Mouse (Mus musculus): ENCODE results near the gene Ptpn21. TPM values are rescaled to one million over a fixed set of nuclear protein-coding genes. Genes with fewer than 3 reads are reported as not detected.

The Ptpn21 gene
- total RNA-seq, 1 experiment: 10.4 TPM

- DNase-seq (ENCODE audit: low read depth, low spot score): no peak
- no peaks in the 10 kb centered on the region for H3K36me3 ChIP-seq (ENCODE audit: control insufficient read depth, insufficient read depth, low read length, poor library complexity, severe bottlenecking)
- no peak overlapping the region for H3K4me3 ChIP-seq (ENCODE audit: insufficient read depth in 1 of 2, low read depth in 1 of 2, low read length in 2 of 2, poor library complexity in 1 of 2, severe bottlenecking in 1 of 2)
- H3K9ac ChIP-seq (ENCODE audit: insufficient read depth, low read depth, low read length, poor library complexity, severe bottlenecking): no peak overlapping the region
- TF ChIP-seq MAFK (IDR thresholded peaks at IDR 0.05; ENCODE audit: insufficient read depth, low read depth, low read length) (no peak), ZC3H11A (IDR thresholded peaks at IDR 0.05; ENCODE audit: borderline replicate concordance, low read depth, low read length) (no peak), HCFC1 (IDR thresholded peaks at IDR 0.05; ENCODE audit: borderline replicate concordance, insufficient read depth, low read length) (no peak), ZNF384 (IDR thresholded peaks at IDR 0.05; ENCODE audit: low read depth, low read length) (no peak), CHD2 (IDR thresholded peaks at IDR 0.05; ENCODE audit: low read depth, low read length) (no peak)
- in situ Hi-C loops (cut with MboI; ENCODE audit: low sequenced_read_pairs in 2 of 2, unreplicated experiment in 2 of 2): no loop called here
- no peak overlapping the region for H3K27ac ChIP-seq (ENCODE audit: insufficient read depth, low read depth, low read length, poor library complexity, severe bottlenecking)
- no peaks in the 10 kb centered on the region for H3K9me3 ChIP-seq (ENCODE audit: control insufficient read depth, insufficient read depth, low read depth, low read length)
- H3K4me1 ChIP-seq (ENCODE audit: control insufficient read depth in 2 of 2, insufficient read depth in 2 of 2, low read length in 2 of 2, poor library complexity in 1 of 2): peaks cover 0 to 7% of the 10 kb centered on the region in 2 experiments; a peak in 1 of 4 replicates
These were observed 16.2 kb downstream of the Ptpn21 start for GRCm38 (mm10) chr12:98721030-98721429.

GRCm38 (mm10) chr12:98720628-98721027 lies 16.6 kb downstream of the Ptpn21 start:
- Histone ChIP-seq H3K4me3 (ENCODE audit: insufficient read depth in 1 of 2, low read depth in 1 of 2, low read length in 2 of 2, poor library complexity in 1 of 2, severe bottlenecking in 1 of 2) (no peak overlapping the region), H3K36me3 (ENCODE audit: control insufficient read depth, insufficient read depth, low read length, poor library complexity, severe bottlenecking) (no peaks in the 10 kb centered on the region), H3K4me1 (ENCODE audit: control insufficient read depth in 2 of 2, insufficient read depth in 2 of 2, low read length in 2 of 2, poor library complexity in 1 of 2) (peaks cover 0 to 7% of the 10 kb centered on the region in 2 experiments; a peak in 1 of 4 replicates), H3K9ac (ENCODE audit: insufficient read depth, low read depth, low read length, poor library complexity, severe bottlenecking) (no peak overlapping the region), H3K27ac (ENCODE audit: insufficient read depth, low read depth, low read length, poor library complexity, severe bottlenecking) (no peak overlapping the region), H3K9me3 (ENCODE audit: control insufficient read depth, insufficient read depth, low read depth, low read length) (no peaks in the 10 kb centered on the region)
- in situ Hi-C loops (cut with MboI; ENCODE audit: low sequenced_read_pairs in 2 of 2, unreplicated experiment in 2 of 2): no loop called here
- DNase-seq (ENCODE audit: low read depth, low spot score): no peak
- TF ChIP-seq HCFC1 (IDR thresholded peaks at IDR 0.05; ENCODE audit: borderline replicate concordance, insufficient read depth, low read length): no peak
- no peak for TF ChIP-seq ZC3H11A (IDR thresholded peaks at IDR 0.05; ENCODE audit: borderline replicate concordance, low read depth, low read length)
- no peak for TF ChIP-seq CHD2 (IDR thresholded peaks at IDR 0.05; ENCODE audit: low read depth, low read length)
- no peak for TF ChIP-seq MAFK (IDR thresholded peaks at IDR 0.05; ENCODE audit: insufficient read depth, low read depth, low read length)
- no peak for TF ChIP-seq ZNF384 (IDR thresholded peaks at IDR 0.05; ENCODE audit: low read depth, low read length)

GRCm38 (mm10) chr12:98716142-98716541 lies 21.1 kb downstream of the Ptpn21 start:
- no peaks in the 10 kb centered on the region for H3K36me3 ChIP-seq (ENCODE audit: control insufficient read depth, insufficient read depth, low read length, poor library complexity, severe bottlenecking)
- no peak overlapping the region for H3K27ac ChIP-seq (ENCODE audit: insufficient read depth, low read depth, low read length, poor library complexity, severe bottlenecking)
- no peak for DNase-seq (ENCODE audit: low read depth, low spot score)
- no peak overlapping the region for H3K9ac ChIP-seq (ENCODE audit: insufficient read depth, low read depth, low read length, poor library complexity, severe bottlenecking)
- in situ Hi-C loops (cut with MboI; ENCODE audit: low sequenced_read_pairs in 2 of 2, unreplicated experiment in 2 of 2): no loop called here
- no peak overlapping the region for H3K4me3 ChIP-seq (ENCODE audit: insufficient read depth in 1 of 2, low read depth in 1 of 2, low read length in 2 of 2, poor library complexity in 1 of 2, severe bottlenecking in 1 of 2)
- H3K9me3 ChIP-seq (ENCODE audit: control insufficient read depth, insufficient read depth, low read depth, low read length): no peaks in the 10 kb centered on the region
- TF ChIP-seq CHD2 (IDR thresholded peaks at IDR 0.05; ENCODE audit: low read depth, low read length): no peak
- no peak for TF ChIP-seq ZC3H11A (IDR thresholded peaks at IDR 0.05; ENCODE audit: borderline replicate concordance, low read depth, low read length)
- TF ChIP-seq HCFC1 (IDR thresholded peaks at IDR 0.05; ENCODE audit: borderline replicate concordance, insufficient read depth, low read length): no peak
- TF ChIP-seq ZNF384 (IDR thresholded peaks at IDR 0.05; ENCODE audit: low read depth, low read length): no peak
- no peak for TF ChIP-seq MAFK (IDR thresholded peaks at IDR 0.05; ENCODE audit: insufficient read depth, low read depth, low read length)
- no peaks in the 10 kb centered on the region for H3K4me1 ChIP-seq (ENCODE audit: control insufficient read depth in 2 of 2, insufficient read depth in 2 of 2, low read length in 2 of 2, poor library complexity in 1 of 2)

- TF ChIP-seq CHD2 (IDR thresholded peaks at IDR 0.05; ENCODE audit: low read depth, low read length) (no peak), ZNF384 (IDR thresholded peaks at IDR 0.05; ENCODE audit: low read depth, low read length) (no peak), ZC3H11A (IDR thresholded peaks at IDR 0.05; ENCODE audit: borderline replicate concordance, low read depth, low read length) (no peak), MAFK (IDR thresholded peaks at IDR 0.05; ENCODE audit: insufficient read depth, low read depth, low read length) (no peak), HCFC1 (IDR thresholded peaks at IDR 0.05; ENCODE audit: borderline replicate concordance, insufficient read depth, low read length) (no peak)
- Histone ChIP-seq H3K4me1 (ENCODE audit: control insufficient read depth in 2 of 2, insufficient read depth in 2 of 2, low read length in 2 of 2, poor library complexity in 1 of 2) (no peaks in the 10 kb centered on the region), H3K4me3 (ENCODE audit: insufficient read depth in 1 of 2, low read depth in 1 of 2, low read length in 2 of 2, poor library complexity in 1 of 2, severe bottlenecking in 1 of 2) (no peak overlapping the region), H3K9ac (ENCODE audit: insufficient read depth, low read depth, low read length, poor library complexity, severe bottlenecking) (no peak overlapping the region), H3K36me3 (ENCODE audit: control insufficient read depth, insufficient read depth, low read length, poor library complexity, severe bottlenecking) (no peaks in the 10 kb centered on the region), H3K9me3 (ENCODE audit: control insufficient read depth, insufficient read depth, low read depth, low read length) (no peaks in the 10 kb centered on the region), H3K27ac (ENCODE audit: insufficient read depth, low read depth, low read length, poor library complexity, severe bottlenecking) (no peak overlapping the region)
- no peak for DNase-seq (ENCODE audit: low read depth, low spot score)
- in situ Hi-C loops (cut with MboI; ENCODE audit: low sequenced_read_pairs in 2 of 2, unreplicated experiment in 2 of 2): no loop called here
These were observed 22.4 kb downstream of the Ptpn21 start for GRCm38 (mm10) chr12:98714757-98715156.

GRCm38 (mm10) chr12:98713621-98714103 lies 23.5 kb downstream of the Ptpn21 start:
- no peak for DNase-seq (ENCODE audit: low read depth, low spot score)
- Histone ChIP-seq H3K9me3 (ENCODE audit: control insufficient read depth, insufficient read depth, low read depth, low read length) (no peaks in the 10 kb centered on the region), H3K36me3 (ENCODE audit: control insufficient read depth, insufficient read depth, low read length, poor library complexity, severe bottlenecking) (no peaks in the 10 kb centered on the region), H3K9ac (ENCODE audit: insufficient read depth, low read depth, low read length, poor library complexity, severe bottlenecking) (no peak overlapping the region), H3K4me3 (ENCODE audit: insufficient read depth in 1 of 2, low read depth in 1 of 2, low read length in 2 of 2, poor library complexity in 1 of 2, severe bottlenecking in 1 of 2) (no peak overlapping the region), H3K4me1 (ENCODE audit: control insufficient read depth in 2 of 2, insufficient read depth in 2 of 2, low read length in 2 of 2, poor library complexity in 1 of 2) (no peaks in the 10 kb centered on the region), H3K27ac (ENCODE audit: insufficient read depth, low read depth, low read length, poor library complexity, severe bottlenecking) (no peak overlapping the region)
- in situ Hi-C loops (cut with MboI; ENCODE audit: low sequenced_read_pairs in 2 of 2, unreplicated experiment in 2 of 2): no loop called here
- TF ChIP-seq MAFK (IDR thresholded peaks at IDR 0.05; ENCODE audit: insufficient read depth, low read depth, low read length): no peak
- no peak for TF ChIP-seq HCFC1 (IDR thresholded peaks at IDR 0.05; ENCODE audit: borderline replicate concordance, insufficient read depth, low read length)
- no peak for TF ChIP-seq CHD2 (IDR thresholded peaks at IDR 0.05; ENCODE audit: low read depth, low read length)
- TF ChIP-seq ZC3H11A (IDR thresholded peaks at IDR 0.05; ENCODE audit: borderline replicate concordance, low read depth, low read length): no peak
- TF ChIP-seq ZNF384 (IDR thresholded peaks at IDR 0.05; ENCODE audit: low read depth, low read length): no peak
